Mouse (Mus musculus): ENCODE measurements around the gene Evi5l. TPM values are rescaled to one million over a fixed set of nuclear protein-coding genes. Genes with fewer than 3 reads are reported as not detected.

The Evi5l gene
- polyA plus RNA-seq, 1 experiment from 2014 or later, result 6.6 TPM

GRCm38 (mm10) chr8:4174018-4174417 lies 7.7 kb downstream of the Evi5l start:
- H3K27me3 ChIP-seq (replicated peaks; ENCODE audit: control insufficient read depth, insufficient read depth, low read length), result no peaks in the 10 kb centered on the region
- ATAC-seq, result no peak
- WGBS, result 92% methylated on average over 2 of the region's 2 CpGs
- no peak overlapping the region for H3K9ac ChIP-seq (ENCODE audit: low read depth, low read length)
- H3K4me1 ChIP-seq (replicated peaks; ENCODE audit: control insufficient read depth, insufficient read depth, low read length), result no peaks in the 10 kb centered on the region
- H3K4me2 ChIP-seq (replicated peaks; ENCODE audit: low read depth), result no peak overlapping the region
- no peak overlapping the region for H3K4me3 ChIP-seq (ENCODE audit: low read depth, low read length)
- H3K9me3 ChIP-seq (ENCODE audit: control insufficient read depth), result no peaks in the 10 kb centered on the region
- no peak overlapping the region for H3K27ac ChIP-seq (ENCODE audit: low read depth, low read length)
- TF ChIP-seq CTCF (IDR thresholded peaks at IDR 0.05; ENCODE audit: low read depth), result no peak
- no peaks in the 10 kb centered on the region for H3K36me3 ChIP-seq (ENCODE audit: control insufficient read depth, insufficient read depth)

DNA sequence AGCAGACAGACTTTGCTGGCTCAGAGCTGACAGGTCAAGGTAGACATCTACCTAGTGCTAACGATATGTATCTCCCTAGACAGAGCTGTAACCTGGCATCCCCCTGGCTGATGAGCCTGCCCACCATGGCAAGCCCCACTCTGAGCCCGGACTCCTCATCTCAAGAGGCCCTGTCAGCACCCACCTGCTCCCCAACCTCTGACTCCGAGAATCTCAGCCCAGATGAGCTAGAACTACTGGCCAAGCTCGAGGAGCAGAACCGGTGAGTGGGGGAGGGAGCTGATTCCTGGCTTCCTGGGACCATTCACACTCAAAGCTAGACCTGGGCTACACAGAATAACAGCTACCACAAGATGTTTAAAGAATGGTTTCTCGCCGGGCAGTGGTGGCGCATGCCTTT lies 17.0 kb downstream of the Evi5l start:
- Histone ChIP-seq H3K4me1 (replicated peaks; ENCODE audit: control insufficient read depth, insufficient read depth, low read length) (no peaks in the 10 kb centered on the region), H3K4me3 (ENCODE audit: low read depth, low read length) (no peak overlapping the region), H3K36me3 (ENCODE audit: control insufficient read depth, insufficient read depth) (peaks cover 21% of the 10 kb centered on the region; the same call in 1 of the 2 replicates), H3K27me3 (replicated peaks; ENCODE audit: control insufficient read depth, insufficient read depth, low read length) (no peaks in the 10 kb centered on the region), H3K9ac (ENCODE audit: low read depth, low read length) (no peak overlapping the region), H3K9me3 (ENCODE audit: control insufficient read depth) (no peaks in the 10 kb centered on the region), H3K4me2 (replicated peaks; ENCODE audit: low read depth) (no peak overlapping the region), H3K27ac (ENCODE audit: low read depth, low read length) (no peak overlapping the region)
- ATAC-seq, result no peak
- 90% methylated on average over 8 of the region's 8 CpGs for WGBS
- no peak for TF ChIP-seq CTCF (IDR thresholded peaks at IDR 0.05; ENCODE audit: low read depth)

GRCm38 (mm10) chr8:4186151-4186550 lies 19.8 kb downstream of the Evi5l start:
- Histone ChIP-seq H3K36me3 (ENCODE audit: control insufficient read depth, insufficient read depth) (peaks cover 26% of the 10 kb centered on the region; the same call in 1 of the 2 replicates), H3K9me3 (ENCODE audit: control insufficient read depth) (no peaks in the 10 kb centered on the region), H3K4me1 (replicated peaks; ENCODE audit: control insufficient read depth, insufficient read depth, low read length) (no peaks in the 10 kb centered on the region), H3K4me3 (ENCODE audit: low read depth, low read length) (no peak overlapping the region), H3K27ac (ENCODE audit: low read depth, low read length) (no peak overlapping the region), H3K4me2 (replicated peaks; ENCODE audit: low read depth) (no peak overlapping the region), H3K27me3 (replicated peaks; ENCODE audit: control insufficient read depth, insufficient read depth, low read length) (no peaks in the 10 kb centered on the region), H3K9ac (ENCODE audit: low read depth, low read length) (no peak overlapping the region)
- WGBS, result 77% methylated on average over 2 of the region's 2 CpGs
- no peak for TF ChIP-seq CTCF (IDR thresholded peaks at IDR 0.05; ENCODE audit: low read depth)
- no peak for ATAC-seq

- TF ChIP-seq CTCF (IDR thresholded peaks at IDR 0.05; ENCODE audit: low read depth), result no peak
- H3K9ac ChIP-seq (ENCODE audit: low read depth, low read length), result no peak overlapping the region
- H3K9me3 ChIP-seq (ENCODE audit: control insufficient read depth), result no peaks in the 10 kb centered on the region
- no peak overlapping the region for H3K4me2 ChIP-seq (replicated peaks; ENCODE audit: low read depth)
- H3K4me1 ChIP-seq (replicated peaks; ENCODE audit: control insufficient read depth, insufficient read depth, low read length), result no peaks in the 10 kb centered on the region
- no peaks in the 10 kb centered on the region for H3K27me3 ChIP-seq (replicated peaks; ENCODE audit: control insufficient read depth, insufficient read depth, low read length)
- no peak for ATAC-seq
- no peak overlapping the region for H3K4me3 ChIP-seq (ENCODE audit: low read depth, low read length)
- H3K27ac ChIP-seq (ENCODE audit: low read depth, low read length), result no peak overlapping the region
- H3K36me3 ChIP-seq (ENCODE audit: control insufficient read depth, insufficient read depth), result peaks cover 28% of the 10 kb centered on the region; the same call in 1 of the 2 replicates
Measured at GRCm38 (mm10) chr8:4188605-4189004, 22.2 kb downstream of the Evi5l start.

DNA sequence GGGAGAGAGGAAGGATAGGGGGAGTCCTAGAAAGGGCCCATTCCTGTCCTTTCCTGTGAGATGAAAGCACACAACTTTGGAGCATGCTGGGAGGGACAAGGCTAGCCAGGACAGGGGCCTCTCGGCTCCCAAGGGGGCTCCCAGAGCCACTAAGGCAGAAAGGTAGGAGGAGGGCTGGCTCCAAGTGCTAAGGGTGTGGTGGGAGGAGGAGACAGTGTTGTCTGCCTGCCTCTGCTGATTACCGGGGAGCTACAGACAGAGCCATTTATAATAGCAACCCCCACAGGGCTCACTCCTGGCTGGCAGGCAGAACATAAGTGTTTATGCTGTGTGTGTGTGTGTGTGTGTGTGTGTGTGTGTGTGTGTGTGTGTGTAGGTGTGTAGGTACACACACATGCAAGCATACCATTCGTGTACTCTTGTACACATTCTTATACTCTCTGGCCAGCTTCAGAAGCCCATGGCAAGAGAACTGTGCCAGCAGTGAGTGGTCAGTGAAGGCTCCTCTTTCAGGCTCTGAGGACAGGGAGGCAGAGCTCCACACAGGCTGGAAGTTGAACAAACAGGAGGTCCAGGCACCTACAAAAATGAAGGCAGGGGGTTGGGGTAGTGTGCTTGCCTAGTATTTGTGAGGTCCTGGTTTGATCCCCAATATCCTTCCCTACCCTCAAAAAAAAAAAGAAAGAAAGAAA lies 22.8 kb downstream of the Evi5l start:
- ATAC-seq, result no peak
- peaks cover 28% of the 10 kb centered on the region; the same call in 1 of the 2 replicates for H3K36me3 ChIP-seq (ENCODE audit: control insufficient read depth, insufficient read depth)
- no peaks in the 10 kb centered on the region for H3K27me3 ChIP-seq (replicated peaks; ENCODE audit: control insufficient read depth, insufficient read depth, low read length)
- no peaks in the 10 kb centered on the region for H3K4me1 ChIP-seq (replicated peaks; ENCODE audit: control insufficient read depth, insufficient read depth, low read length)
- H3K27ac ChIP-seq (ENCODE audit: low read depth, low read length), result no peak overlapping the region
- 39% methylated on average over 3 of the region's 3 CpGs for WGBS
- TF ChIP-seq CTCF (IDR thresholded peaks at IDR 0.05; ENCODE audit: low read depth), result no peak
- H3K9me3 ChIP-seq (ENCODE audit: control insufficient read depth), result no peaks in the 10 kb centered on the region
- no peak overlapping the region for H3K4me3 ChIP-seq (ENCODE audit: low read depth, low read length)
- H3K9ac ChIP-seq (ENCODE audit: low read depth, low read length), result no peak overlapping the region
- no peak overlapping the region for H3K4me2 ChIP-seq (replicated peaks; ENCODE audit: low read depth)

- peaks cover 14% of the 10 kb centered on the region; the same call in 1 of the 2 replicates for H3K36me3 ChIP-seq (ENCODE audit: control insufficient read depth, insufficient read depth)
- H3K4me3 ChIP-seq (ENCODE audit: low read depth, low read length), result no peak overlapping the region
- H3K4me1 ChIP-seq (replicated peaks; ENCODE audit: control insufficient read depth, insufficient read depth, low read length), result no peaks in the 10 kb centered on the region
- TF ChIP-seq CTCF (IDR thresholded peaks at IDR 0.05; ENCODE audit: low read depth), result no peak
- no peak for ATAC-seq
- no peak overlapping the region for H3K4me2 ChIP-seq (replicated peaks; ENCODE audit: low read depth)
- no peaks in the 10 kb centered on the region for H3K27me3 ChIP-seq (replicated peaks; ENCODE audit: control insufficient read depth, insufficient read depth, low read length)
- WGBS, result 76% methylated on average over 5 of the region's 5 CpGs
- H3K9ac ChIP-seq (ENCODE audit: low read depth, low read length), result no peak overlapping the region
- H3K9me3 ChIP-seq (ENCODE audit: control insufficient read depth), result no peaks in the 10 kb centered on the region
- no peak overlapping the region for H3K27ac ChIP-seq (ENCODE audit: low read depth, low read length)
Measured at GRCm38 (mm10) chr8:4192305-4192704, 25.9 kb downstream of the Evi5l start.

All from intestine, postnatal 0 days (tissue).